Mouse (Mus musculus) spleen, adult 2 months (tissue): ENCODE data around the gene Syn2.

Experiments used
- CTCF ChIP-seq: fragments of 200-500 bp; IDR thresholded peaks from 2 replicates; pipeline ENCODE4 v1.5.1; 2011; ENCODE audit warnings: mild to moderate bottlenecking, inconsistent platforms; ENCODE audit not compliant: insufficient read depth, insufficient read length, insufficient replicate concordance; ENCODE audit errors: extremely low read depth
- POLR2A ChIP-seq: fragments of 200-500 bp; IDR thresholded peaks from 2 replicates; pipeline ENCODE4 v1.6.1; 2011; ENCODE audit warnings: low read depth, low read length, inconsistent platforms

DNA sequence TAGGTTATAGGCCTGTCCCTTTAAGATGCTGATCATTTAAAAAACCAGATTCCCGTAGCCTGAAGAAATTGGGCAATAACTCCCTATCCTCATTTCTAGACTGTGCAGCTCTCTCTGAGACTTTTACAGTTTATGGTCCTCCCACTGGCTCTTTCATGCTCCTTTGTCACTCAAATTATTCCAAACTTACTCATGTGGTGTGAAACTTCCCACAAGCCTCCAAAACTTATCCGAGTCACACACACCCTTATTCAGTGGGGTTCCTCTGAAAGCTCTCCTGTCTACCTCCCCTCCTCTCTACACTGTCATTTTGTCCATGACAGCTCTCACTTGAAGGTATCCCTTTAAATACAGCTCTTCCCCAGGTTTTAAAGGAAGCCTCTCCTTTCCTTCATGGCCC is 46.4 kb downstream of the Syn2 start:
- TF ChIP-seq POLR2A (no peak), CTCF (no peak)
